Mouse (Mus musculus): Measurements from ENCODE around the gene Hip1.
"Not testable (repeated sequence)": the region's sequence is repeated elsewhere in the genome, so short reads cannot be mapped to it uniquely, and the experiment has no call there.

Hip1 gene

DNA sequence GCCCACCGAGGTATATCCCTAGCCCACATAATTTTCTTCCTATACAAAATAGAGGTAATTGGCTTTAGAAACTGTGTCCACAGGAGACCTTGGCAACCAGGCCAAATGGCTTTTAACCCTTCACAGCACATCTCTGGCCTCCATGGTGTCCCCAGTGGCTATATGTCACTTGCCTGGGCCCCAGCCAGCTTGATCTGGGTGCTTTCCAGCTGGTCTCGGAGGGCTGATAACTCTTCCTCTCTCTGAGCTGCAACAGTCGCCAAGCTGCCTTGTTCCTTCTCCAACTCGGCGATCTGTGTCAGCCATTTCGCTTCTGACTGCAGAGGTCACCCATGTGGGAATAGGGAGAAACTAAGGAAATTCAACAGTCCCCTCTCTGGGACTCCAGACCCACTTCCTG is 113.8 kb downstream of the Hip1 start:
- no peak for DNase-seq

DNA sequence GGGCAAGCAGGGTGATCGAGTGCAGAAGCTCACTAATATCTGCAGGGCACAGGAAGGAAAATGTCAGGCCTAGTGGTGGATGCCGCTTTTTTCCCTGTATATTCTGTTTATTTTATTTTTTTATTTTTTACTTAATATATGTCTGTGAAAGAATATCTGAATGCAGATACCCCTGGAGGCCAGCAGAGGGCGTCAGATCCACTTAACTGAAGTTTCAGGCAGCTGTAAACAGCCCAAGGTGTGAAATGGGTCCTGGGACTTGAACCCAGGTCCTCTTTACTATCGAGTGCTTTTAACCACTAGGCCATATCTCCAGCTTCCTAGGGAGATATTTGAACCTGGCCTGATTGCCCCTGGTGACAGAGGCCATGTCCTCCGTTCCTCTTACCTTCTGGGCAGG is 116.1 kb downstream of the Hip1 start:
- DNase-seq: no peak

DNA sequence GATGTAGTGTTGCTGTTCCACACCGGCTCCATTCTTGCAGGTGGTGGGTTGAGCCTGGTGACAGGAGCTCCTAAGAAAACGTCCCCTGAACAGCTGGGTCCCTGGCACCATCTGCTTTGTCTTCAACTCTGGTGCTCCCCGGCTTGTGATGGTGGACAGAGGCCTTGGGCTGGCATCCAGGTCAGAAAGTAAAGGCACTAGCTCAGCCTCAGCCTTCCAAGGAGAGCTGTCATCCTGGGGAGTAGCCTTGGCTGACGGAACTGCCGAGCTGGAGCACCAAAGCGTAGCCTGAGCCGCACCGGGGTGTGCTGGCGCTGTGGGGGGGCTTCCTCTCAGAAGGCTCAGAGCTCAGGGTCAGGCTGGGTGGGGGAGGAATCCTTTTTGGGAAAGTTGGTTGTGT is 134.7 kb downstream of the Hip1 start:
- DNase-seq: no peak

DNA sequence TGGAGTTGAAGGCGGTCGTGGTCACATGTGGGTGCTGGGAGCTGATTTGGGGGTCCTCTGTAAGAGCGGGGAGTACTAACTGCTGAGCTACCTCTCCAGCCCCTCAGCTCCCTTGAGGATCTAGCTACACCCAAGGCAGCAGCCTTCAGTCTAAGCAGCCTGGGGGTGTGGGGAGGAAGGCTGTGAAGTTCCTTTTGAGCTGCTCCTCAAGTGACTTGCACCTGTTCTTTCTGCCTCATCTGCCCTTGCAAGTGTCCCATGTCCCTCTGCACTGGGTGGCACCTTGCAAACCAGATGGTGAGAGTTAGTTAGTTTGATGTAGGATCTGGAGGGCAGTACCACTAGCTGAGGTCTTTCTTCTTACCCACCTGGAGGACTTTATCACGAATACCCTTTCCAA is 136.8 kb downstream of the Hip1 start:
- no peak for DNase-seq

DNA sequence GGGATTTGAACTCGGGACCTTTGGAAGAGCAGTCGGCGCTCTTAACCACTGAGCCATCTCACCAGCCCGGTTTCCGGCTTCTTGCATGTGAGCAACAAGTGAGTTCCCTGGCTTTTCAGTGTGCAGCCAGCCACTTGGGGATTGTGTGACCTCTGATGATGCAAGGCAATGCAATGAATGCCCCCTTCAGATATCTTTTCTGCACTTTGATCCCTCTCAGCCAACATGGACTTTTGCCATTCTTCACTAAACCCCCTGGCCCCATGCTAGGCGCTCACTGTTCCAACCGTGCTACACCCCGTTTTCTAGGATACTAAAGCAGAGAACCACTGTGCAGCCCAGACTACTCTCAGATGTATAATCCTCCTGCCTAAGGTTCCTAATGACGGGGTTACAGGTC is 139.5 kb downstream of the Hip1 start:
- DNase-seq: no peak

DNA sequence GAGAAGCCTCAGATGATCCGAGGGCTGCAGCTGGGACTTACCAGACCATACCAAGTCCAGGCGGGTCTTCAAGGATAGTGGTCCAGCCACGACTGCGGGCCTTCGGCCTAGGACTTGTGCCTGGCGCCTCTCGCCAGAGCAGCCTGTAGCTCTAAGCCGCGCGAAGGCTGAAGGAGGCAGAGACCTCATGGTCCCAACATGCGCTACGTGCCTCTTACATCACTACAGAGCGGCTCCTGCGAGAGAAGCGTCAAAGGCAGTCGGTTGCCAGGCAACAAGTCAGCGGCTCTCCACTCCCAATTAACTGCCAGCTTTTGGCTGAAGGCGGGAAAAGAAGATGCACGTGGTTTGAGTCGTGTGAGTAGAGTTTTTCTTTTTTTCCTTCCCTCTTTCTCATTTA is 140.3 kb downstream of the Hip1 start:
- no peak for DNase-seq

DNA sequence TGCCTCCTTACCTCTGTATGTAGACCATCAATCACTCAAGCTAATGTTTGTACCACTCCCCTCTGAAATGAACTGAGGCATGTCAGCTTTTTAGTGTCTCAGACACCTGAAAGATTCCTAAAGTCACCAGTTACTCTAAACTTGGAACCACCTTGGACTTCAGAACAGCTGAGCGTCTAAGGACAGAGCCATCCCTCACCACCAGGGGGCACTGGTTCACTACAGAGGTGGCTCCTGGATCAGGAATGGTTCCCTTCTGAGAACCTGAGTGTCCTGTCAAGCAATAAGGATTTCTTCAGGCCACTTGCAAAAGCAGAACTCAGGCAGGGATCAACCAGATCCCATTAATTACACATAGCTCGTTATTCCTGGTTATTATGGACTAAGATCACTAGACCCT is 144.7 kb downstream of the Hip1 start:
- DNase-seq: peak; percentile 47 to 83

DNA sequence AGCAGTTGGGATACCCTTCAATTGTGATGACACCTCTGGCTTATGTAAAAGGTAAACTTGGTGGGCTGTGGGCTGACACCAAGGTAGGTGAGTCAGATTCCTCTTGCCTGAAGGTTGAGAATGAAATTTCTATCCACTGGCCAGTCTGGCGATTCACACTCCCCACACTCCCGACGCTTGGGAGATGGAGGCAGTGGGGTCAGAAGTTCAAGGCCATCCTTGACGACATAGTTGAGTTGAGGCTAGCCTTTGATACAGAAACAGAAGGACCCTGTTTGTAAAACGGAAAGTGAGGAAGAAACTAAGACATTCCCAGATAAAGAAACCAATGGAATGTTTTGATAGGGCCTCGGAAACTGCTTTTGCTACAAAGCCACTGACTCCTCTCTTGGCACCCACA is 145.5 kb downstream of the Hip1 start:
- no peak for DNase-seq

DNA sequence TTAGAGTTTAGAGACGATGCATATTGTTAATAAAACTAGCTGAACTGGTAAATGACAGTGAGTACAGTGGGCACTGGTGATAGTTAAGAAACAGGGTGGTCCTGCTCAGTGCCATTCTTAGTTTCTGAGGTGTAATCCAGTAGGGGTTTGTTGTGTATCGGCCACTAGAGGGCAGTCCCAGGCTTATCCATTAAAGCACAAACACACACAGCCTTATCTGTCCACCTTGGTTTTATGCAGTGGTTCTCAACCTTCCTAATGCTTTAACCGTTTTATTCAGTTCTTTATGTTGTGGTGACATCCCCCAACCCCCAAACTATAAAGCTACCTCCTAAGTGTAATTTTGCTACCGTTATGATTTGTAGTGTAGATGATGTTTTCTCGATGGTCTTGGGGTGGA is 149.1 kb downstream of the Hip1 start:
- peak; percentile 22 to 35 for DNase-seq

DNA sequence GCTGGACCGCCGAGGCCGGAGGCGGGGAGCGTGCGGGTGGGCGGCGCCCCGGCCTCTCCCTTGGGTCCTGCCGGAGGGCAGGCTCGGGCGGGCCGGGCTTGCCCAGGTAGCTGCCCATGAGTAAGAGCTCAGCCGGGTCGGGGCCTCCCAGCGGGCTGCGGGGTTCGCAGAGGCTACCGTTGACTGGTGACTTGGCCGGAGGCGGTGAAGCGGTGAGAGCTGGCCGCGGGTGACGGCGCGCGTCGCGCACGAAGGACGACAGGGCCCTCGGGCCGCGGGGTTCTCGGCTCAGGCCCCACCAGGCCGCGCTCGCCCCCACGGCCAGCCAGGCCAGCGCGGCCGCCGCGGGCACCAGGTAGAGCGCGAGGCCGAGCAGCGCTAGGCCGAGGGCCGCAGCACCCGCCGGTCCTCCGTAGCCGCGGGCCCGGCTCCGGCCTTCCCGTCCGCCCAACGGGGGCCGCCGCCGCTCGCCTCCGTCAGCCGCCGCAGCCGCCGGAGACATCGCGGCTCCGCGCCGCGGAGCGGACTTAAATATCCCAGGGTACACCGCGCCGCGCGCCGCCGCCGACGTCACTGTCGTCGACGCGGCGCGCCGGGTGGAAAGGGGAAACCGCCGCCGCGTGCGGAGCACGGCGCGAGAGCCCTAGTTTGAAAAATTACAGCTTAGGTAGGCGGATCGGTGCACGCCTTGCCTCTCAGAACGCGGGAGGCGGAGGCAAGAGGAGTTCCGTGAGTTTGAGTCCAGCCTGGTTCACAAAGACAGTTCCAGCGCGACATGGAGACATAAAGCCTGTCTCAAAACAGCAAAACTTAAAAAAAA is 150.7 kb downstream of the Hip1 start, which contains the start of gene Pom121:
Gene Pom121, minus strand, starts transcription at position 543 of the 820 bp plus-strand sequence.
- DNase-seq: peak; percentile 75 to 84

DNA sequence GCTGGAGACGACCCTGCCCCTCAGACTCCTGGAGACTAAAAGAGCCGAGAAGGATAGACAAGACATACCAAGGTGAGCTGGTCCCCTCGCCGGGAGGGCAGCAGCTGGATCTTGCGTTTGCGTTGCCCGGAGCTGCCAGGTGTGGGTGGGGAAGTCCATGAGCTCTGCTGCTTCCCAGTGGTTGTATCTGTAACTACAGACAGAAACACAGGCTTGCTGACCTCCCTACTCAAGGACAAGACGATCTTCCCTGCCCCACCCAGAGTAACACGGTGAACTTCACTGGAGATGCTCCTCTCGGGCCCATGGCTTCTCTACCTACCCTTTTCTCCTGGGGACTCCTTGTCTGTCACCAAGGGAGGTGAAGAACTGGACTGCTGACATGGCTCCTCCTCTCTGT is 161.1 kb downstream of the Hip1 start:
- DNase-seq: no peak

DNA sequence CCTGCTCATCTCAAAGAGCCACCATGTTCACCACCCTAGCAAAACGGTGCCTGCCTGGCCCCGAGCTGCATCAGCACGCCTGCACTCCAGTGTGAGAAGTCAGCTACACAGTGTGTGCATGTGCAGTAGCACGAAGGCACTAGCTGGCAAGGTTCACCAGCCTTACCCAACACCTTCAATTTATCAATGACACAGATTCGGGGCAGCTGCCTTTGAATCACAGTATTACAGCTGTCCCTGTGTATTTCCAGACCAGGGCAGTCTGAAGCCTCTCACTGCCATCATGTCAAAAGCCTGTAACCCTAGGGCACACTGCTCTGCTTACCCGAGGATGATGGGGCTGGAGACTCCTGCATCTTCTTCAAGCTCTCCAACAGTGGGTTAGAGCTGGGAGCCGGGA is 162.2 kb downstream of the Hip1 start:
- no peak for DNase-seq

DNA sequence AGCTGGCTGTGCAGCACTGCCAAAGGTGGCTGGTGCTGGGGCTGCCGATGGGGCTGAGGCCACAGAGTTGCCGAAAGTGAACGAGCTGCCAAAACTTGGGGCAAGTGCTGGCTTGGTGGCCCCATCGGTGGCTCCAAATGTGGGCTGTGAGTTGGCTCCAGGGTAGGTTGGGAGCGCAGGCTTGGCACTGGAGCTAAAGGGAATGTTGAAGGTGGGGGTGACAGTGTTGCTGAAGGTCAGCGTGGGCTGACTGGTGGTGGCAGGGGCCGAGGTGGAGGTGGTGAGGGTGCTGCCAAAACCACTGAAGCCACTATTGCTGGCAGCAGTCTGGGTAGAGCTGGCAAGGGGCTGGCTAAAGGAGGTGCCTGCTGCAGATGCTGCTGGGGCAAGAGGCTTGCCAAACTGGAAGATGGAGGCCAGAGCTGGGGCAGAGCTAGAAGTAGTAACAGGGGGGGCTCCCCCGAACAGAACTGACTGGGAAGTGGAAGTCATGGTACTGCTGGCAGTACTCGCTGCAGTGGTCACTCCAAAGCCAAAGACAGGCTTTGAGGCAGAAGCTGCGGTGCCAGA is 163.5 kb downstream of the Hip1 start:
- DNase-seq: no peak

DNA sequence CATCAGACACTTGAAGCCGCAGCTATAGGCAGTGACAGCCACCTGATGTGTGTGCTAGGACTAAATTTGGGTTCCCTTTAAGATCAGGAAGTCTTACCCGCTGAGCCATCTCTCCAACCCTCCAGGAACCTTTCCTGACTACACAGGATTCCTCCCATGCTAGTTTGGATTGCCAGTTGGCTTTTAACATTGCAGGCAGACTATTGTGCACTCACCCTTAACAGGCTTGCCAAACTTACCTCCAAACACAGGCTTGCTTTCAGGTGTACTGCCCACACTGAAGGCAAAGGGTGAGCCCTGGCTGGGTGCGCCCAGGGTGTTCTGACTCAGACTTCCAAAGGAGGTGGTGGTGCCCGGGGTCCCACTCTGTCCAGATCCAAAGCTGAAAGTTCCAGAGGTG is 164.2 kb downstream of the Hip1 start:
- DNase-seq: no peak

DNA sequence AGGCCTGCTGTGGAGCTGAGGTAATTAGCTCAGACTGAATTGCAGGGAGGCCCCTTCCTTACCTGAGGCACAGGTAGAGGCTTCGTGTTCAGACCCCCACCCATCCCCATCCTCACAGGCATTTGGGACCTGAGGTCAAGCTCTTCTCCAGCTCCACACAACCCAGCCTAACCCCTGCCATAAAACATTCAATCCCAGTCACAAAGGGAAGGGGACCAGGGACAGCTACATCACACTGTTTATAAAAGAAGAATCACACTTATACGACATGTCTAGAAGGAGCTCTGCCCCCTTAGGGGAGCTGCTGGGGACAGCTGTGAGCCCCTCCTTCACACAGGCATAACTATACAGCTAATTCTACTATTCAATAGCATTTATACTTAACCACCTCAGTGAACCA is 168.6 kb downstream of the Hip1 start:
- DNase-seq: no peak

DNA sequence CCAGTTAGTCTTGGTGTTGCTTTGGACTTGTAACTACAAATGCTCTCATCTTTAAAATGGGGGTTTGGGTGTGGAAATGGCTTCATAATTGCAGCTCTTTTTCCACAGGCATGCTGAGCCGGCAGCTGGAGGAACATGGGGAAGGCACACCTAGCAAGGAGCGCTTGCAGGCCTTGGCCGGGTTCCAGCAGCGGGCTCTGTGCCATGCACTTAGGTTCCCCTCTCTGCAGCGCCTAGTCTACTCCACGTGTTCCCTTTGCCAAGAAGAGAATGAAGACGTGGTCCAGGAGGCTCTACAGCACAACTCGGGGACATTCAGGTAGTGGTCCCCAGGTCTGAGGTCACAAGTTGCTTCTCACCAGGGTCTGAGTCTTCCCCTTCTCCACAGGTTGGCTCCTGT is 169.8 kb downstream of the Hip1 start:
- DNase-seq: peak; percentile 31 to 33

DNA sequence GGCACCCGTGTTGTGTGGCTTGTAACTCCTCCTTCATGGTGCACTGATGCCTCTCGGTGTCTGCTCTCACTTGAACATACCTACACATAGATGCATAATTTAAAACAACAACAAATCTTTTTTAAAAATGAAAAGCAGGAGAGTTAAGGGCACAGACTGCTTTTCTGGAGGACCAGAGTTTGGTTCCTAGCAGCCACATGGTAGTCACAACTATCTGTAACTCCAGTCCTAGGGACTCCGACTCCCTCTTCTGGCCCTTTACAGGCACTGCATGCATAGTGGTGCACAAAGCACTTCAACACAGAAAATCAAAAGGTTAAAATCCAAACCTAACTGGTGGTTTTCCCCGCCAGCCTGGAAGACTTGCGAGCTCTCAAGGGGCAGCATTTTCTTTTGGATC is 171.3 kb downstream of the Hip1 start:
- DNase-seq: no peak

DNA sequence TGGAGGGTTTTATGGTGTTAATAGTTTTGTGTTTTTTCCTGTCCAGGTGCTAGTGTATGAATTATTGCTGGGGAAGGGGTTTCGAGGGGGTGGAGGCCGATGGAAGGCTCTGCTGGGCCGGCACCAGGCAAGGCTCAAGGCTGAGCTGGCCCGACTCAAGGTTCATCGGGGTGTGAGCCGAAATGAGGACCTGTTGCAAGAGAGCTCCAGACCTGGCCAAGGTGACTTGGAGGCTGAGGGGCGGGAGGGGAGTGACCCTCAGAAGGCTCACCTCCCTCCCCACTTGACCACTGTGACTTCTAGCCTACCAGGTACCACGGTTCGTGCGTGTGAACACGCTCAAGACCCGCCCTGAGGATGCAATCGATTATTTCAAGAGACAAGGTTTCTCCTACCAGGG is 173.7 kb downstream of the Hip1 start:
- no peak for DNase-seq

DNA sequence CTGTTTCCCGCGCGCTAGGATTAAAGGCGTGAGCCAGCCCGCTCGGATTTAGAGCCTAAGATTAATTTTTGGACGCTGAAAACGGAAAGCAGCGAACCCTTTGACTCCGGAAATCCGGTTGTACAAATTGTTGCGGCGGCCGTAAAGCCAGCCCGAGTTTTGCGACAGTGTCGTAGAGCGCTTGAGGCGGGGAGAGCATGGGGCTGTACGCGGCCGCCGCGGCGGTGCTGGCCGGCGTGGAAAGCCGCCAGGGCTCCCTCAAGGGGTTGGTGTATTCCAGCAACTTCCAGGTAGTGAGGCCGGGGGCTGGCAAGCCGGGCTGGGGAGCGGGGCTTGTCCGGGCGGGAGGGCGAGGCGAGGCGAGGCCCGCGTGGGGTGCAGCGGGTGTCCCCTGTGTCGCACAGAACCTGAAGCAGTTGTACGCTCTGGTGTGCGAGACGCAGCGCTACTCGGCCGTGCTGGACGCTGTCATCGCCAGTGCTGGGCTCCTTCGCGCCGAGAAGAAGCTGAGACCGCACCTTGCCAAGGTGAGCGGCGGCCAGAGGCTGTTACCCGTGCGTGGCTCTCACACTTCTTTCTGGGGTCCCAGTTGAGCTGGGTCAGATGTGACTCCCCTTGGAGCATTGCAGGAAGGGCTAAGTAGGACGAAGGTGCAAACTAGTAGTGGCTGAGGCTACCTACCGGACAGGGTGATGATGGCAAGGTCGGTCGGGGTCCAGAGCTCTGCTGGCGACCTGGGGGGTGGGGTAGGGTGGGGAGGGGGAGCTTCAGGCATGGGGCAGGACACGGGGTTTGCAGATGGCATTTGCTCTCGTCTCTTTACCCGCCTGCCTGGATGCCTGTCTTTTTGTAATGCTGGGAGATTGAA is 174.9 kb downstream of the Hip1 start, which contains the start of gene Nsun5:
Gene Nsun5, plus strand, starts transcription at position 167 of the 868 bp plus-strand sequence.
- DNase-seq: peak; percentile 91 to 95

DNA sequence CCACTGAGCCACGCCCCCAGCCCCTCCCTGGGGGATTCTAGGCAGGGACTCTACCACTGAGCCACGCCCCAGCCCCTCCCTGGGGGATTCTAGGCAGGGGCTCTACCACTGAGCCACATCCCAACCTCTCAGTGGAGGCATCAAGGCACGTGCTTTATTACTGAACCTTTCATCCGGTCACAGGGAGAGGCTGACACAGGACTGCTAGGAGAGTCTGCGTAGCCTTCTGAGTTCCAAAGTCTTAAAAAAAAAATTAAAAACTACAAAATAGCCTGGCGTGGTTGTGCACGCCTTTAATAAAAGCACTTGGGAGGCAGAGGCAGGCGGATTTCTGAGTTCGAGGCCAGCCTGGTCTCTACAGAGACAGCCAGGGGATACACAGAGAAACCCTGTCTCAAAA is 175.7 kb downstream of the Hip1 start:
- not testable (repeated sequence) for DNase-seq

DNA sequence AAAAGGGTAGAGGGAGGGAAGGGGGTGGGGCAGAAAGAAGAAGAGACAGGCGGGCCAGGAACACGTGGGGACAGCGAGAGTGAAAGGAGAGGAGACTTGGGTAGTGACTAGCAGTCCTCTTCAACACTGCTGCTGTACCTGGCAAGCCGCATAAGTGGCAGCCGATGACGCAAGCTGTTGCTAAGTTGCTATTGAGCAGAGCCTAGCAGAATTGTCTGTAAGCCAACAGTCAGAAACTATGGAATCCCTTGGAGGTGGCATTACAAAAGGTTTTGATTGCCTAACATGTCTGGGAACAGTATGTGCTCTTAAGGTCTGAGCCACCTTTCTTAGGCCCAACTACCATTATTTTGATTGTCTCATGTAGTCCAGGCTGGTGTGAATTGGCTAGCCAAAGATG is 176.6 kb downstream of the Hip1 start:
- DNase-seq: no peak

DNA sequence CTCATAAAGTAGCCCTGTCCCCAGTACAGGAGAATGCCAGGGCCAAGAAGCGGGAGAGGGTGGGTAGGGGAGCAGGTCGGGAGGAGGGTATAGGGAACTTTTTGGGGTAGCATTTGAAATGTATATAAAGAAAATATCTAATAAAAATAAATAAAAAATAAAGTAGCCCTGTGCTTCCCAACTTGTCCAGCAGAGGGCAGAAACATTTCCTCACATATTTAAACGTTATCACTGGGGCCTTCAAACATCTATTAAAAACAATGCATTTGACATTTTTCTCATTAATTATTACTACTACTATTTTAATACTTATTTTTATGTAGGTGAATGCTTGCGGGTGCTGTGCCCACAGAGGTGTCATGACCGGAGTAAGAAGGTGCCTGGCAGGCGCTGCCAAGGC is 177.1 kb downstream of the Hip1 start:
- no peak for DNase-seq

DNA sequence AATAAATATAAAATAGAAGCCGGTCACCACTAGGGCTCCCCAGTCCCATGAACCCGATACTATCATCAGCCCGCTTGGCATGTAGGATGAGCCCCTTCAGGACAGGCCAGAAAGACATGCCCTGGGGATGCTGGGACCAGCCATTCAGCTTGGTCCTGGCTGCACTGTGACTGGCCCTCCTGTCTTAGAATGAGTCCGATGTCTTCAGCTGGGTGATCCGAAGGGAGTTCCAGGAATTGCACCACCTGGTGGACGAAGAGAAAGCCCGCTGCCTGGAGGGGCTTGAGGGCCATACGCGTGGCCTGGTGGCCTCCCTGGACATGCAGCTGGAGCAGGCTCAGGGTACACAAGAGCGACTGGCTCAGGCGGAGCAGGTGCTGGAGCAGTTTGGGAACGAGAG is 181.4 kb downstream of the Hip1 start:
- peak in 1 of 2 experiments; percentile 19 for DNase-seq

DNA sequence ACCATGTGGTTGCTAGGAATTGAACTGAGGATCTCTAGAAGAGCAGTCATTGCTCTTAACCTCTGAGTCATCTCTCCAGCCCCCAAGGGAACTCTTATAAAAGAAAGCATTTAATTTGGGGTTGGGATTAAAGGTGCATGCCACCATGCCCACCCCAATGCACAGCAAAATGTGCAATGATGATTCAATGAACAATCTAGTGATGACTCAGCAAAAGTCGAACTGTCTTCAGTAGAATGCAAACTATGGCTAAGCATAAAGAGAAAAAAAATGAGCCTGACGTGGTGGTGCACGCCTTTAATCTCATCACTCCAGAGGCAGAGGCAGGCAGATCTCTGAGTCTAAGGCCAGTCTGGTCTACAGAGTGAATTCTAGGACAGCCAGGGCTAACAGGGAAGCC is 182.3 kb downstream of the Hip1 start:
- no peak for DNase-seq

All from kidney, adult 8-10 months (tissue).